9 mouse cellular contexts compared by ENCODE assay signal in genomic region chr4:117770935-117771334, GRCm38 (mm10). TPM values are rescaled to one million over a fixed set of nuclear protein-coding genes. Genes with fewer than 3 reads are reported as not detected.
DNase-seq lines count a peak whose midpoint lies in the region; ATAC-seq and TF ChIP-seq lines count a peak whose summit lies in the region.
"Had no signal": no experiment of that assay in that cellular context is flagged by ENCODE, and none has a peak within 500 bp of the region (broad histone marks: within the 10 kb centered on the region; RNA-seq: fewer than 3 reads in every experiment).

No protein-coding gene starts in this region.

- peak; percentile 73 for TF ChIP-seq CTCF in hindbrain, postnatal 0 days (IDR thresholded peaks at IDR 0.05; ENCODE audit: low read depth)
- TF ChIP-seq CTCF in left cerebral cortex, adult 2 months (IDR thresholded peaks at IDR 0.05) = peak; percentile 77
- TF ChIP-seq CTCF in midbrain, postnatal 0 days (IDR thresholded peaks at IDR 0.05) = peak; percentile 75

- no peak for ATAC-seq in midbrain, embryonic 14.5 days (ENCODE audit: low FRiP score, low TSS enrichment)
- ATAC-seq in midbrain, embryonic 15.5 days (replicated peaks) = no peak
- peak; percentile 77 for ATAC-seq in erythroblast, adult 5-6 weeks (replicated peaks; ENCODE audit: low FRiP score, poor library complexity, severe bottlenecking)
- ATAC-seq in hindbrain, postnatal 0 days = peak; percentile 59; the same call in 1 of the 2 replicates
- ATAC-seq in midbrain, postnatal 0 days (ENCODE audit: low FRiP score) = no peak

- intact Hi-C loops in left cerebral cortex, adult 2 months (cut with DNase I) = loop anchor here (1.0 to 10.0 kb wide), 2 partner anchors 66 to 496 kb away; no protein-coding TSS in a partner anchor

- no peak overlapping the region for H3K4me2 ChIP-seq in midbrain, embryonic 14.5 days (ENCODE audit: low read length)
- H3K4me2 ChIP-seq in midbrain, embryonic 15.5 days = no peak overlapping the region
- H3K4me2 ChIP-seq in hindbrain, postnatal 0 days (ENCODE audit: low read depth, low read length) = no peak overlapping the region
- no peak overlapping the region for H3K4me2 ChIP-seq in midbrain, postnatal 0 days (ENCODE audit: low read depth, low read length, poor library complexity, severe bottlenecking)

- no peak overlapping the region for H3K27ac ChIP-seq in midbrain, embryonic 14.5 days (replicated peaks; ENCODE audit: low read depth, low read length)
- no peak overlapping the region for H3K27ac ChIP-seq in midbrain, embryonic 15.5 days
- no peak overlapping the region for H3K27ac ChIP-seq in hindbrain, postnatal 0 days
- no peak overlapping the region for H3K27ac ChIP-seq in left cerebral cortex, adult 2 months
- H3K27ac ChIP-seq in midbrain, postnatal 0 days (ENCODE audit: low read depth, low read length) = no peak overlapping the region

- peak; percentile 89 for DNase-seq in midbrain, embryonic 14.5 days
- peak; percentile 75 for DNase-seq in brain, adult 2 months (ENCODE audit: low read depth, low spot score)
- peak; percentile 88 for DNase-seq in hindbrain, postnatal 0 days (ENCODE audit: low spot score)
- DNase-seq in left cerebral cortex, adult 2 months (ENCODE audit: extremely low spot score in 1 of 2, low spot score in 2 of 2) = peak; percentile 72 to 78
- DNase-seq in midbrain, postnatal 0 days (ENCODE audit: low spot score) = peak; percentile 84
- peak; percentile 60 for DNase-seq in thymus, postnatal 14 days

- H3K36me3 ChIP-seq in midbrain, embryonic 14.5 days (ENCODE audit: control insufficient read depth, insufficient read depth, low read length) = no peaks in the 10 kb centered on the region
- H3K36me3 ChIP-seq in midbrain, embryonic 15.5 days (replicated peaks) = no peaks in the 10 kb centered on the region
- no peaks in the 10 kb centered on the region for H3K36me3 ChIP-seq in hindbrain, postnatal 0 days (ENCODE audit: insufficient read depth, low read length)
- H3K36me3 ChIP-seq in midbrain, postnatal 0 days (ENCODE audit: insufficient read depth, low read length) = no peaks in the 10 kb centered on the region

- 20% methylated on average over 5 of the region's 5 CpGs for WGBS in midbrain, embryonic 14.5 days
- 20% methylated on average over 5 of the region's 5 CpGs for WGBS in midbrain, embryonic 15.5 days
- WGBS in hindbrain, postnatal 0 days = 23% methylated on average over 5 of the region's 5 CpGs
- 19% methylated on average over 5 of the region's 5 CpGs for WGBS in midbrain, postnatal 0 days

- H3K4me3 ChIP-seq in midbrain, embryonic 14.5 days (replicated peaks; ENCODE audit: low read depth, low read length) = no peak overlapping the region
- no peak overlapping the region for H3K4me3 ChIP-seq in midbrain, embryonic 15.5 days
- H3K4me3 ChIP-seq in hindbrain, postnatal 0 days (ENCODE audit: low read length) = no peak overlapping the region
- no peak overlapping the region for H3K4me3 ChIP-seq in left cerebral cortex, adult 2 months
- no peak overlapping the region for H3K4me3 ChIP-seq in midbrain, postnatal 0 days (ENCODE audit: low read depth, low read length)
- H3K4me3 ChIP-seq: myocyte had no signal

- H3K27me3 ChIP-seq in midbrain, embryonic 14.5 days (ENCODE audit: control insufficient read depth, insufficient read depth, low read length) = no peaks in the 10 kb centered on the region
- H3K27me3 ChIP-seq in midbrain, embryonic 15.5 days (replicated peaks) = no peaks in the 10 kb centered on the region
- no peaks in the 10 kb centered on the region for H3K27me3 ChIP-seq in hindbrain, postnatal 0 days (ENCODE audit: insufficient read depth, low read length)
- H3K27me3 ChIP-seq in midbrain, postnatal 0 days (ENCODE audit: insufficient read depth, low read length) = no peaks in the 10 kb centered on the region

- no peaks in the 10 kb centered on the region for H3K4me1 ChIP-seq in midbrain, embryonic 14.5 days (ENCODE audit: control insufficient read depth, insufficient read depth, low read length)
- no peaks in the 10 kb centered on the region for H3K4me1 ChIP-seq in midbrain, embryonic 15.5 days
- H3K4me1 ChIP-seq in hindbrain, postnatal 0 days (ENCODE audit: insufficient read depth, low read length) = no peaks in the 10 kb centered on the region
- no peaks in the 10 kb centered on the region for H3K4me1 ChIP-seq in midbrain, postnatal 0 days (ENCODE audit: insufficient read depth, low read length)

- H3K9ac ChIP-seq in midbrain, embryonic 14.5 days (replicated peaks; ENCODE audit: low read length) = no peak overlapping the region
- H3K9ac ChIP-seq in midbrain, embryonic 15.5 days = no peak overlapping the region
- H3K9ac ChIP-seq in hindbrain, postnatal 0 days (replicated peaks; ENCODE audit: low read length) = no peak overlapping the region
- no peak overlapping the region for H3K9ac ChIP-seq in midbrain, postnatal 0 days (replicated peaks; ENCODE audit: low read length, poor library complexity, severe bottlenecking)

- no peaks in the 10 kb centered on the region for H3K9me3 ChIP-seq in midbrain, embryonic 14.5 days (ENCODE audit: control insufficient read depth, low read length)
- no peaks in the 10 kb centered on the region for H3K9me3 ChIP-seq in midbrain, embryonic 15.5 days
- no peaks in the 10 kb centered on the region for H3K9me3 ChIP-seq in hindbrain, postnatal 0 days (ENCODE audit: low read length)
- H3K9me3 ChIP-seq in midbrain, postnatal 0 days (ENCODE audit: low read length) = no peaks in the 10 kb centered on the region

RNA-seq across cellular contexts. Expression of gene Klf17, which starts 5.5 kb away (rescaled TPM):
- not detected in 2 replicates for polyA plus RNA-seq in midbrain, embryonic 14.5 days (2014; fragmentation: Nextera tagmentation; extraction: Ambion mirVana)
- not detected in 2 replicates for polyA plus RNA-seq in midbrain, embryonic 15.5 days (2015; fragmentation: Nextera tagmentation; extraction: Ambion mirVana)
- total RNA-seq in erythroblast, adult 5-6 weeks (2015; ENCODE audit: low replicate concordance) = not detected in 2 replicates
- 0.51 TPM in 1 of 2 replicates, not detected in the other for total RNA-seq in erythroblast, adult 5-6 weeks (2017; ENCODE audit: low replicate concordance)
- total RNA-seq in hindbrain, postnatal 0 days (2014; rRNA removed) = not detected in 2 replicates
- not detected in 2 replicates for polyA plus RNA-seq in hindbrain, postnatal 0 days (2015; fragmentation: Nextera tagmentation; extraction: Ambion mirVana)
- total RNA-seq in left cerebral cortex, adult 2 months (2021) = not detected
- total RNA-seq in midbrain, postnatal 0 days (2014; rRNA removed) = not detected in 2 replicates
- polyA plus RNA-seq in midbrain, postnatal 0 days (2015; fragmentation: Nextera tagmentation; extraction: Ambion mirVana) = not detected in 2 replicates
- polyA plus RNA-seq: myocyte had no signal

RNA-seq across cellular contexts. Expression of gene Gm12845, which starts 46.7 kb away (rescaled TPM):
- polyA plus RNA-seq in midbrain, embryonic 14.5 days (2014; fragmentation: Nextera tagmentation; extraction: Ambion mirVana) = not detected in 2 replicates
- polyA plus RNA-seq in midbrain, embryonic 15.5 days (2015; fragmentation: Nextera tagmentation; extraction: Ambion mirVana) = not detected in 2 replicates
- not detected in 2 replicates for total RNA-seq in erythroblast, adult 5-6 weeks (2015; ENCODE audit: low replicate concordance)
- not detected in 2 replicates for total RNA-seq in erythroblast, adult 5-6 weeks (2017; ENCODE audit: low replicate concordance)
- total RNA-seq in hindbrain, postnatal 0 days (2014; rRNA removed) = not detected in 2 replicates
- not detected in 2 replicates for polyA plus RNA-seq in hindbrain, postnatal 0 days (2015; fragmentation: Nextera tagmentation; extraction: Ambion mirVana)
- not detected for total RNA-seq in left cerebral cortex, adult 2 months (2021)
- total RNA-seq in midbrain, postnatal 0 days (2014; rRNA removed) = not detected in 2 replicates
- not detected in 2 replicates for polyA plus RNA-seq in midbrain, postnatal 0 days (2015; fragmentation: Nextera tagmentation; extraction: Ambion mirVana)
- polyA plus RNA-seq: myocyte had no signal

Comparison
In these comparisons a context has a peak if more than half of its experiments do, and no peak if none do; other contexts are left out.
1. ATAC-seq: peak in erythroblast, adult 5-6 weeks (single experiment) and hindbrain, postnatal 0 days (single experiment); none in midbrain, embryonic 14.5 days (single experiment), midbrain, embryonic 15.5 days (single experiment) and midbrain, postnatal 0 days (single experiment).
2. Peak in every context shown above with its lines, with median percentiles within 50 percentile points of each other: DNase-seq and CTCF ChIP-seq.